Mouse (Mus musculus) thymus, adult 2 months (tissue): ENCODE results near the gene Ugt1a6b.

Source experiments
- CTCF ChIP-seq: fragments of 200-500 bp; IDR thresholded peaks from 2 replicates; pipeline ENCODE4 v1.5.1; 2012; ENCODE audit warnings: mild to moderate bottlenecking, control low read depth, low read length, moderate library complexity, borderline replicate concordance; ENCODE audit not compliant: control insufficient read depth, poor library complexity, insufficient read depth; ENCODE audit errors: extremely low read depth
- POLR2A ChIP-seq: fragments of 200-500 bp; IDR thresholded peaks from 2 replicates; pipeline ENCODE4 v1.6.1; 2012; ENCODE audit warnings: mild to moderate bottlenecking, low read length, control low read depth, moderate library complexity; ENCODE audit not compliant: control insufficient read depth, poor library complexity, insufficient read depth; ENCODE audit errors: extremely low read depth

DNA sequence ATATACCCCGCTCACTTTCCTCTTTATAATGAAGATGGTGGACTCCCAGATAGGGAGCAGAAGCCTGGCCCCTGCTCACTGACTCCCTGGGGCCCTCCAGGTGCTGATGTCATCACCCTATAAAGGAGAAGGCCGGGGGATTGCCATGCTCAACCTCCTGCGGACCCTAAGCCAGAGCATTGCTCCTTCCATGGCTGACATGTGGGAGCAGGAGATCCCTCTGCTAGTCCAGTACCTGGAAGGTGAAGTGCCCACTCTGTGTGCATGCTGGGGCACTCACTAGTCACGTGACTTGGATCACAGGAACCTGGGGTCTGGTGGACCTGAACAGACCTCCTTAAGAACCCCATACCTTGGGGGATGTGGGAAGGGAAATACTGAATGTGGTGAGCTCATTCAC lies 137.5 kb downstream of the Ugt1a6b start:
- TF ChIP-seq CTCF = no peak
- TF ChIP-seq POLR2A = no peak
